Mouse (Mus musculus): ENCODE results near the gene Afmid. TPM values are rescaled to one million over a fixed set of nuclear protein-coding genes. Genes with fewer than 3 reads are reported as not detected.

The Afmid gene
- polyA plus RNA-seq, 1 experiment from 2014 or later: 2.4 TPM

DNA sequence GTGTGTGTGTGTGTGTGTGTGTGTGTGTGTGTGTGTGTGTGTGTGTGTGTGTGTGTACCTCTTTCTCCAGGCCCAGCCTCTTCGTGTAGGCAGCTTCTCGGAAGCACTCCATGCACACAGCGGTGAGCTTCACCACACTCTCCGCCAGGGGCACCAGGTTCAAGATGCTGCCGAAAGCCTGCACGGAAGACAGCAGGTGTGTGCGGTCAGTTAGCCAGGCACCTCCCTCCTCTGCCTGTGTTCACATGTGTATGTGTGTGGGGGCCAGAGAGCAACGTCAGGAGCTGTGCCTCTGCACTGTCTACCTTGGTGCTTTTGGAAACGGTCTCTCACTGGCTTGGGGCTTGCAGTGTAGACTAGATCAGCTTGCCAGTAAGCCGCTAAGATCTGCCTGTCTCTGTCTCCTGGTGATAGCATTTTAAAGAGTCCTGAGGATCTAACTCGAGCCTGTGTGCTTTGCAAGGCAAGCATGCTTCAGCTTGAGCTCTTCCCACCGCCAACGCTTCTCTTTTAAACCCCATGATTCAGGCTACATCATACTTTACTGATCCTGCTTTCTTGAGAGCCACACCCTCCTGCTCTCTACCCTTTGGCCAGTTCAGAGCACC lies 9.2 kb upstream of the Afmid start:
- peaks cover 5% of the 10 kb centered on the region; the same call in 1 of the 2 replicates for H3K4me1 ChIP-seq (ENCODE audit: insufficient read depth, low read depth, low read length)
- 79% methylated on average over 11 of the region's 13 CpGs for WGBS
- ATAC-seq (no peak), DNase-seq (ENCODE audit: low spot score) (no peak)
- H3K9ac ChIP-seq (replicated peaks; ENCODE audit: low read depth): no peak overlapping the region
- H3K36me3 ChIP-seq (ENCODE audit: insufficient read depth, low read length): 0 out of 2 replicates have a peak, but pooled peaks cover 4% of the 10 kb centered on the region
- no peak overlapping the region for H3K4me3 ChIP-seq (ENCODE audit: low read depth, low read length)
- no peak overlapping the region for H3K4me2 ChIP-seq (replicated peaks; ENCODE audit: low read depth, low read length)
- TF ChIP-seq CTCF (IDR thresholded peaks at IDR 0.05): 0 out of 2 replicates have a peak, but pooled peaks have one; percentile 8
- no peak for TF ChIP-seq EP300 (IDR thresholded peaks at IDR 0.05)
- no peaks in the 10 kb centered on the region for H3K27me3 ChIP-seq (replicated peaks; ENCODE audit: insufficient read depth, low read length)
- no peak overlapping the region for H3K27ac ChIP-seq (ENCODE audit: low read length)
- H3K9me3 ChIP-seq (ENCODE audit: low read length): no peaks in the 10 kb centered on the region

DNA sequence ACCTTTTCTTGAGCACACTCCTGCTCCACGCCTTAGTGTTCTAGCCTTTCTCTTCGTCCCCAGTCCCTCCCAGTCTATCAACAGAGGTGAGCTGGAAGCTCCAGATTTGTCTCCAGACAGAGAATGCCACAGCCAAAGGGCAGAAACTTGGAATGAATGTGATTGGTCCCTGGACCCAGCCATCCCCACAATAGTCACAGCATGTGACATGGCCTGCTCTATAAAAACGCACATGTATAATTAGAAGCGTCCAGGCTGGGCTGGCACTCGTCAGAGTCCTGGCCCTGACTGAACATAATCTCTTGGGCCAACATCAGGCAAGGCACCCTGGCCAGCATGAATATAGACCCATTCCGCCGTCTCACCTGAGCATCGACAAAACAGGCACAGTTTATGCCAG lies 6.6 kb upstream of the Afmid start:
- TF ChIP-seq CTCF (IDR thresholded peaks at IDR 0.05) (no peak), EP300 (IDR thresholded peaks at IDR 0.05) (no peak)
- Histone ChIP-seq H3K9me3 (ENCODE audit: low read length) (no peaks in the 10 kb centered on the region), H3K36me3 (ENCODE audit: insufficient read depth, low read length) (0 out of 2 replicates have a peak, but pooled peaks cover 4% of the 10 kb centered on the region), H3K27me3 (replicated peaks; ENCODE audit: insufficient read depth, low read length) (no peaks in the 10 kb centered on the region), H3K9ac (replicated peaks; ENCODE audit: low read depth) (no peak overlapping the region), H3K4me2 (replicated peaks; ENCODE audit: low read depth, low read length) (no peak overlapping the region), H3K4me1 (ENCODE audit: insufficient read depth, low read depth, low read length) (peaks cover 15% of the 10 kb centered on the region; the same call in 1 of the 2 replicates), H3K27ac (ENCODE audit: low read length) (no peak overlapping the region), H3K4me3 (ENCODE audit: low read depth, low read length) (no peak overlapping the region)
- 84% methylated on average over 8 of the region's 8 CpGs for WGBS
- ATAC-seq: no peak
- no peak for DNase-seq (ENCODE audit: low spot score)

DNA sequence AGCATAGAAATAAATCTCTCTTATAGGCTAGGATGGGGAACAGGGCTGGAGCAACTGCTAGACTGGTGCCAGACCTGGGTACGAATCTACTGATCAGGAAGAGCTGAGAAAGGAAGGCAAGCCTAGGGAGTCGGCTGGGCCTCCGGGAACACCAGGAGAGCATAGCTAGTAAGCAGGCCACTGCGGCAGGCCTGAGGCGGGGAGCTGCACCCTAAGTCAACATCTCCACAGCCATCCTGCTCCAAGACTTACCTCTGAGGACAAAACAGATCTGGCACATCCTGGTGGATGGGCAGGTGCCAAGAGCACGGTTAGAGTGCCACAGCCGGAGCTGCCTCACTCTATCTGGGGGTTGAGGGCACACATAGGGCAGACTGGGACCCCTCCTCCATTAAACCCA lies 5.6 kb upstream of the Afmid start:
- H3K36me3 ChIP-seq (ENCODE audit: insufficient read depth, low read length): no peaks in the 10 kb centered on the region
- DNase-seq (ENCODE audit: low spot score) (no peak), ATAC-seq (no peak)
- no peaks in the 10 kb centered on the region for H3K9me3 ChIP-seq (ENCODE audit: low read length)
- H3K4me1 ChIP-seq (ENCODE audit: insufficient read depth, low read depth, low read length): peaks cover 23% of the 10 kb centered on the region; the same call in 1 of the 2 replicates
- H3K9ac ChIP-seq (replicated peaks; ENCODE audit: low read depth): no peak overlapping the region
- H3K4me3 ChIP-seq (ENCODE audit: low read depth, low read length): no peak overlapping the region
- TF ChIP-seq CTCF (IDR thresholded peaks at IDR 0.05) (no peak), EP300 (IDR thresholded peaks at IDR 0.05) (no peak)
- H3K4me2 ChIP-seq (replicated peaks; ENCODE audit: low read depth, low read length): no peak overlapping the region
- no peak overlapping the region for H3K27ac ChIP-seq (ENCODE audit: low read length)
- 81% methylated on average over 7 of the region's 7 CpGs for WGBS
- H3K27me3 ChIP-seq (replicated peaks; ENCODE audit: insufficient read depth, low read length): no peaks in the 10 kb centered on the region

DNA sequence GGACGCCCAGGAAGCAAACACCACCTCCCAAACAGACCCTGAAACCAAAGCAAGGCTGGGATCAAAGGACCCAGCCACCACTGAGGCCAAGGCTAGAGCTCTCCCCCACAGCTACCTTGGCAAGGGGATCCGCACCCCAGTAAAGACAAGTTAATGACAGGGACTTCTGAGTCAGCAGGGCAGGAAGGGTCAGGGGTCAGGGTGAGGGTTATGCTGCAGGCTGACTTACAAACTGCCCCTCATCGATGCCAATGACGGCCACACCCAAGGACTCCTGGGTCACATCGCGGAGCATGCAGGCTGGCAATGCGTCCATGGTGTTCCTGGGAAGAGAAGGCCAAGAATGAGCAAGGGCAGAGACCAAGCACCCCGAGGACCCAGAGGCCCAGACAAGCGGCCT lies 3.9 kb upstream of the Afmid start:
- Histone ChIP-seq H3K27me3 (replicated peaks; ENCODE audit: insufficient read depth, low read length) (no peaks in the 10 kb centered on the region), H3K9me3 (ENCODE audit: low read length) (no peaks in the 10 kb centered on the region), H3K4me3 (ENCODE audit: low read depth, low read length) (no peak overlapping the region), H3K4me1 (ENCODE audit: insufficient read depth, low read depth, low read length) (peaks cover 32% of the 10 kb centered on the region), H3K27ac (ENCODE audit: low read length) (no peak overlapping the region), H3K4me2 (replicated peaks; ENCODE audit: low read depth, low read length) (no peak overlapping the region), H3K36me3 (ENCODE audit: insufficient read depth, low read length) (no peaks in the 10 kb centered on the region), H3K9ac (replicated peaks; ENCODE audit: low read depth) (no peak overlapping the region)
- TF ChIP-seq EP300 (IDR thresholded peaks at IDR 0.05) (no peak), CTCF (IDR thresholded peaks at IDR 0.05) (no peak)
- ATAC-seq: no peak
- 95% methylated on average over 9 of the region's 9 CpGs for WGBS
- DNase-seq (ENCODE audit: low spot score): no peak

DNA sequence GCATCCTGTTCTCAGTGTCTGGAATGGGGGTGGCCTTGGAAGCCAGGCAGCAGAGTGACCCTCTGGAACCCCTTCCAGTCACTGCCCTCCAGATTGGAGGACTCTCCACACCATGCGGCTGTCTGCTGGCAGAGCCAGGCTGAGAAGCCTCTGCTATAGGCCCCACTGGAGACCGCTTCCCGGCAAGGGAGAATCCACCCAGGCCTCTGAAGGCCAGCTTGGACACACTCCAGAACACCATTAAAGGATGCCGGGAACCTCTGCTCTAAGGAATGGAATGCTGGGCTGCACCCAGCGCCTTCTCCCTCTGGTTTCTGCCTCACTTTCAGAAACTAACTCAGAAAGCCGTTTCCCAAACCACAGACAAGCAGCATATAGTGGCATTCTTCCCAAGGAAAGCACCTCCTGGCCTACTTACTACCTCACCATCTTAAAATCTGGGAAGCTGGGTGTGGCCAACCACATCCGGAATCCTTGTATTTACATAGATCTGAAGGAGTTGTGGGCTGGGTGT lies 2.9 kb upstream of the Afmid start:
- peaks cover 39% of the 10 kb centered on the region for H3K4me1 ChIP-seq (ENCODE audit: insufficient read depth, low read depth, low read length)
- H3K27ac ChIP-seq (ENCODE audit: low read length): peak overlapping the region; percentile 39
- no peak overlapping the region for H3K4me2 ChIP-seq (replicated peaks; ENCODE audit: low read depth, low read length)
- H3K9me3 ChIP-seq (ENCODE audit: low read length): no peaks in the 10 kb centered on the region
- no peak for TF ChIP-seq CTCF (IDR thresholded peaks at IDR 0.05)
- peak; percentile 36; the same call in 1 of the 2 replicates for TF ChIP-seq EP300 (IDR thresholded peaks at IDR 0.05)
- ATAC-seq (no peak), DNase-seq (ENCODE audit: low spot score) (peak; percentile 58)
- H3K36me3 ChIP-seq (ENCODE audit: insufficient read depth, low read length): no peaks in the 10 kb centered on the region
- H3K27me3 ChIP-seq (replicated peaks; ENCODE audit: insufficient read depth, low read length): no peaks in the 10 kb centered on the region
- 32% methylated on average over 7 of the region's 7 CpGs for WGBS
- H3K9ac ChIP-seq (replicated peaks; ENCODE audit: low read depth): no peak overlapping the region
- no peak overlapping the region for H3K4me3 ChIP-seq (ENCODE audit: low read depth, low read length)

DNA sequence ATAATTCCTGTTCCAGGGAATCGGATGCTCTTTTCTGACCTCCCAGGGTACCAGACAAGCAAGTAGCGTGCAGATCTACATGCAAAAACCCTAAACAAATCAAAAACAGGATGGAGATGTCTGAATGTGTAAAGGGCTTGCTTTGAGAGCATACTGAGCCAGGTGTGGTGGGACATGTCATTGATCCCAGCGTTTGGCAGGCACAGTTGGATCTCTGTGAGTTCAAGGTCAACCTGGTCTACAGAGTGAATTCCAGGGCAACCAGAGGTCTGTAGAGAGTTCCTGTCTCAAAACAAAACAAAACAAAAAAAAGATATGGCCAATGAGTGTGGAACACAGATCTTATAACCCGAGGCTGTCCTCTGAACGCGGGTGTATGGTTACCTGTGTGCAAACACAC lies 2.3 kb upstream of the Afmid start:
- H3K36me3 ChIP-seq (ENCODE audit: insufficient read depth, low read length): no peaks in the 10 kb centered on the region
- no peak overlapping the region for H3K9ac ChIP-seq (replicated peaks; ENCODE audit: low read depth)

More for the DNA sequence above, 2.3 kb upstream of the Afmid start:
- ATAC-seq (no peak), DNase-seq (ENCODE audit: low spot score) (no peak)
- Histone ChIP-seq H3K27me3 (replicated peaks; ENCODE audit: insufficient read depth, low read length) (no peaks in the 10 kb centered on the region), H3K27ac (ENCODE audit: low read length) (0 out of 2 replicates have a peak overlapping the region, but pooled peaks have one; percentile 39), H3K4me1 (ENCODE audit: insufficient read depth, low read depth, low read length) (peaks cover 43% of the 10 kb centered on the region), H3K4me2 (replicated peaks; ENCODE audit: low read depth, low read length) (no peak overlapping the region), H3K9me3 (ENCODE audit: low read length) (no peaks in the 10 kb centered on the region), H3K4me3 (ENCODE audit: low read depth, low read length) (no peak overlapping the region)
- TF ChIP-seq CTCF (IDR thresholded peaks at IDR 0.05) (no peak), EP300 (IDR thresholded peaks at IDR 0.05) (no peak)
- 81% methylated on average over 6 of the region's 6 CpGs for WGBS

Data from lung, postnatal 0 days (tissue).